24 mouse cellular contexts compared by ENCODE assay signal in genomic region chr1:42567640-42568039, GRCm38 (mm10).
DNase-seq lines count a peak whose midpoint lies in the region; ATAC-seq and TF ChIP-seq lines count a peak whose summit lies in the region.
"Had no signal": no experiment of that assay in that cellular context is flagged by ENCODE, and none has a peak within 500 bp of the region (broad histone marks: within the 10 kb centered on the region; RNA-seq: fewer than 3 reads in every experiment).

No protein-coding gene starts in this region.

- peak; percentile 86 for DNase-seq in heart, adult 11 months
- no peak for DNase-seq in heart, postnatal 36 days
- peak; percentile 31 for DNase-seq in kidney, adult 2 months
- DNase-seq in kidney, postnatal 25 days = peak; percentile 6 to 47
- DNase-seq in adrenal gland, adult 2 months = no peak
- no peak for DNase-seq in spleen, postnatal 14 days (ENCODE audit: low spot score in 2 of 2)
- DNase-seq: adrenal gland, postnatal 10 days; adrenal gland, postnatal 36 days; cerebellum, adult 18-20 months; cerebellum, adult 9-10 months; cerebellum, postnatal 14 days; forebrain, postnatal 0 days; gastrocnemius, adult 2 months; gastrocnemius, postnatal 14 days; heart, adult 18-20 months; heart, postnatal 10 days; heart, postnatal 4 days had no signal

- no peak overlapping the region for H3K27ac ChIP-seq in kidney, adult 2 months (ENCODE audit: insufficient read depth, low read depth, low read length)
- H3K27ac ChIP-seq in kidney, embryonic 16.5 days (ENCODE audit: low read length) = no peak overlapping the region
- no peak overlapping the region for H3K27ac ChIP-seq in intestine, postnatal 0 days (ENCODE audit: low read depth, low read length)
- H3K27ac ChIP-seq: gastrocnemius, adult 2 months; heart, embryonic 15.5 days; hindbrain, embryonic 15.5 days had no signal

- no peak overlapping the region for H3K9ac ChIP-seq in kidney, embryonic 16.5 days (replicated peaks; ENCODE audit: low read length)
- H3K9ac ChIP-seq in intestine, postnatal 0 days (ENCODE audit: low read depth, low read length) = no peak overlapping the region
- H3K9ac ChIP-seq: forebrain, postnatal 0 days; heart, embryonic 12.5 days; heart, embryonic 15.5 days; hindbrain, embryonic 15.5 days had no signal

- no peaks in the 10 kb centered on the region for H3K36me3 ChIP-seq in kidney, adult 2 months (ENCODE audit: control insufficient read depth, insufficient read depth, low read length)
- no peaks in the 10 kb centered on the region for H3K36me3 ChIP-seq in kidney, embryonic 16.5 days (ENCODE audit: insufficient read depth, low read length)
- H3K36me3 ChIP-seq in intestine, postnatal 0 days (ENCODE audit: control insufficient read depth, insufficient read depth) = no peaks in the 10 kb centered on the region
- H3K36me3 ChIP-seq: heart, embryonic 12.5 days; heart, embryonic 15.5 days; hindbrain, embryonic 15.5 days had no signal

- no peaks in the 10 kb centered on the region for H3K4me1 ChIP-seq in kidney, adult 2 months (ENCODE audit: control insufficient read depth, insufficient read depth, low read length)
- no peaks in the 10 kb centered on the region for H3K4me1 ChIP-seq in kidney, embryonic 16.5 days (ENCODE audit: insufficient read depth, low read length)
- no peaks in the 10 kb centered on the region for H3K4me1 ChIP-seq in intestine, postnatal 0 days (replicated peaks; ENCODE audit: control insufficient read depth, insufficient read depth, low read length)
- H3K4me1 ChIP-seq: heart, embryonic 12.5 days; heart, embryonic 15.5 days; hindbrain, embryonic 15.5 days had no signal

- TF ChIP-seq POLR2A in kidney, adult 2 months (IDR thresholded peaks at IDR 0.05; ENCODE audit: low read depth, low read length) = no peak

- no peak overlapping the region for H3K4me3 ChIP-seq in kidney, adult 2 months (ENCODE audit: insufficient read depth, low read depth, low read length)
- H3K4me3 ChIP-seq in kidney, embryonic 16.5 days (ENCODE audit: low read length) = no peak overlapping the region
- H3K4me3 ChIP-seq in intestine, postnatal 0 days (ENCODE audit: low read depth, low read length) = no peak overlapping the region
- H3K4me3 ChIP-seq: gastrocnemius, adult 2 months; heart, embryonic 12.5 days; heart, embryonic 15.5 days; hindbrain, embryonic 15.5 days had no signal

- 0 out of 2 replicates have a peak, but pooled peaks have one; percentile 51 for ATAC-seq in kidney, embryonic 16.5 days (ENCODE audit: low FRiP score, low TSS enrichment)
- no peak for ATAC-seq in intestine, postnatal 0 days
- ATAC-seq: activated CD4-positive, CD25-positive, alpha-beta regulatory T cell, adult 4 months; forebrain, embryonic 14.5 days; forebrain, postnatal 0 days had no signal

- no peaks in the 10 kb centered on the region for H3K9me3 ChIP-seq in kidney, embryonic 16.5 days (ENCODE audit: low read length)
- no peaks in the 10 kb centered on the region for H3K9me3 ChIP-seq in intestine, postnatal 0 days (ENCODE audit: control insufficient read depth)
- H3K9me3 ChIP-seq: heart, embryonic 12.5 days; heart, embryonic 15.5 days; hindbrain, embryonic 15.5 days had no signal

- WGBS in kidney, adult 2 months = 81% methylated on average over 6 of the region's 6 CpGs
- 78% methylated on average over 6 of the region's 6 CpGs for WGBS in kidney, embryonic 16.5 days
- WGBS in intestine, postnatal 0 days = 80% methylated on average over 6 of the region's 6 CpGs

- H3K4me2 ChIP-seq in kidney, embryonic 16.5 days (replicated peaks; ENCODE audit: low read depth, low read length) = no peak overlapping the region
- H3K4me2 ChIP-seq in intestine, postnatal 0 days (replicated peaks; ENCODE audit: low read depth) = no peak overlapping the region
- H3K4me2 ChIP-seq: heart, embryonic 12.5 days; heart, embryonic 15.5 days; hindbrain, embryonic 15.5 days had no signal

- H3K27me3 ChIP-seq in kidney, adult 2 months (replicated peaks; ENCODE audit: control insufficient read depth, insufficient read depth, low read length) = no peaks in the 10 kb centered on the region
- H3K27me3 ChIP-seq in kidney, embryonic 16.5 days (ENCODE audit: insufficient read depth, low read length) = no peaks in the 10 kb centered on the region
- H3K27me3 ChIP-seq in intestine, postnatal 0 days (replicated peaks; ENCODE audit: control insufficient read depth, insufficient read depth, low read length) = no peaks in the 10 kb centered on the region
- H3K27me3 ChIP-seq: heart, embryonic 12.5 days; heart, embryonic 15.5 days; hindbrain, embryonic 15.5 days had no signal

- intact Hi-C loops in heart, postnatal 36 days (cut with DNase I) = no loop called here

- TF ChIP-seq CTCF in kidney, adult 2 months (conservative IDR thresholded peaks at IDR 0.05; ENCODE audit: insufficient read depth, insufficient read length, low read depth, low read length) = no peak
- TF ChIP-seq CTCF in intestine, postnatal 0 days (IDR thresholded peaks at IDR 0.05; ENCODE audit: low read depth) = no peak

Comparison
In these comparisons a context has a peak if more than half of its experiments do, and no peak if none do; other contexts are left out.
1. DNase-seq: peak in heart, adult 11 months (single experiment), kidney, adult 2 months (single experiment) and kidney, postnatal 25 days (2 of 2); none in heart, postnatal 36 days (0 of 2), adrenal gland, adult 2 months (single experiment) and spleen, postnatal 14 days (0 of 2).